Mouse (Mus musculus): ENCODE measurements around the gene Hbb-bt.
"Not testable (repeated sequence)": the region's sequence is repeated elsewhere in the genome, so short reads cannot be mapped to it uniquely, and the experiment has no call there.

The Hbb-bt gene

GRCm38 (mm10) chr7:103808971-103809800 is 4.6 kb downstream of the Hbb-bt start:
- no peak for DNase-seq (ENCODE audit: low spot score)

- DNase-seq (ENCODE audit: low spot score): not testable (repeated sequence)
Observed at GRCm38 (mm10) chr7:103808120-103808519, 5.7 kb downstream of the Hbb-bt start.

GRCm38 (mm10) chr7:103806856-103807255 is 6.9 kb downstream of the Hbb-bt start:
- DNase-seq (ENCODE audit: low spot score): peak; percentile 1

GRCm38 (mm10) chr7:103792669-103793388 is 21.0 kb downstream of the Hbb-bt start:
- no peak for DNase-seq (ENCODE audit: low spot score)

- DNase-seq (ENCODE audit: low spot score): no peak
Observed at GRCm38 (mm10) chr7:103791721-103792120, 22.1 kb downstream of the Hbb-bt start, which contains the start of gene Olfr67. Gene Olfr67 (minus strand): TSS chr7:103791821.

- no peak for DNase-seq (ENCODE audit: low spot score)
Observed at GRCm38 (mm10) chr7:103779598-103779997, 34.2 kb downstream of the Hbb-bt start, which contains the start of gene Olfr68. Gene Olfr68 (minus strand): TSS chr7:103779698.

- DNase-seq (ENCODE audit: low spot score): not testable (repeated sequence)
Observed at GRCm38 (mm10) chr7:103777652-103778051, 36.1 kb downstream of the Hbb-bt start.

- DNase-seq (ENCODE audit: low spot score): no peak
Observed at GRCm38 (mm10) chr7:103771494-103771893, 42.3 kb downstream of the Hbb-bt start, which contains the start of gene Olfr69. Gene Olfr69 (minus strand): TSS chr7:103771594.

- not testable (repeated sequence) for DNase-seq (ENCODE audit: low spot score)
Observed at GRCm38 (mm10) chr7:103767687-103768086, 46.1 kb downstream of the Hbb-bt start.
